Mouse (Mus musculus): ENCODE results near the gene Pcsk2.

Gene Pcsk2

DNA sequence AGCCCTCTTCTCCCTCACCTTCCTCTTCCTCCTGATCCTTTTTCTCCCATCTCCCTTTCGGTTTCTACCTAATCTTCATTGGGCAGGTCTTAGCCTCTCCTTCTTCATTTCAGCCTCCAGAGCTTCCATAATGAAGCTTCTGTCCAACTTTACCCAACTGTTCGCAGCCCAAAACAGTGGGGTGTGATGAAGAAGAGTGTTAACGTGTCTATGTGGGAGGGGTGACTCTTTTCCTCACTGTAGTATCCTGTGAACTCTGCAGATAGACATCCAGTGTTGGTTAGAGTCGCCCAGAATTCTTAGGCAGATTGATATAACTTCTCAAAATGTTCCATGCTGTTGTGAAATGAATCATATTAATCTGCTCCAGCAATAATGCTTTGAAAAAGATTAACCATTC lies 98.4 kb downstream of the Pcsk2 start:
- DNase-seq (ENCODE audit: low spot score in 2 of 2): no peak

DNA sequence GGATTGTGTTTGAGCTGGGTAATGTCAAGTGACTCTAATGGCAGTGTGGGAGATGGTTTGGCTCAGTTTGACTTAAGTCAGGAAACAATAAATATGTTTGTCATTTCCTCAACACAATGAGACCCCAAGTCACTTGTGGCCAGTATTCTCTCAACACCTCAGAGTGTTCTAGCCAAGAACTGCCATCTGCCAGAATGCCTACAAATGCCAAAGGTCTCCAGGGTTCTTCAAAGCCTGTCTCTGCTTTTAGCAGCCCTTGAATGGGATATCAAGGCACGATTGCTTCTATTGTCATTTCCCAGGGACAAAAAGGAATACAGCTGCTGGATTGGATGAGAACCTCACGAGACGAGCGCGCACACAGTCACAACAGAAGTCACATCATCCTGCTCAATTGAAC lies 100.0 kb downstream of the Pcsk2 start:
- no peak for DNase-seq (ENCODE audit: low spot score in 2 of 2)

DNA sequence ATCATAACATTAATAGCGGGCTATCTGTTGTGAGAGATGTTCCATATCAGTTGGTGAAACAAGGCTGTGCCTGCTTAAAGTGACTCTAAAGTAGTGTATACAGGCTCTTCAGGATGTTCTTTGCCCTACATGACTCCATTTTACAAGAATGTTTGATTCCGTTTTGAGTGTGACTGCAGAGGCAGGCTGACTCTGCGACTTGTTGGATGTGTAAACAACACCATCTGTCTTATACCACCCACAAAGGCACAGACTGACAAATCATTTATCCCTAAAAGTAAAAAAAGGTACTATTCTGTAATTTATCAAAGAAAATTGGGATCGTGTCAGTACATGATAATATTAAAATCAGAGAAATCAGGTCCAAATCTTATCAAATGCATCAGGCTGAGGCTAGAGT lies 108.7 kb downstream of the Pcsk2 start:
- no peak for DNase-seq (ENCODE audit: low spot score in 2 of 2)

DNA sequence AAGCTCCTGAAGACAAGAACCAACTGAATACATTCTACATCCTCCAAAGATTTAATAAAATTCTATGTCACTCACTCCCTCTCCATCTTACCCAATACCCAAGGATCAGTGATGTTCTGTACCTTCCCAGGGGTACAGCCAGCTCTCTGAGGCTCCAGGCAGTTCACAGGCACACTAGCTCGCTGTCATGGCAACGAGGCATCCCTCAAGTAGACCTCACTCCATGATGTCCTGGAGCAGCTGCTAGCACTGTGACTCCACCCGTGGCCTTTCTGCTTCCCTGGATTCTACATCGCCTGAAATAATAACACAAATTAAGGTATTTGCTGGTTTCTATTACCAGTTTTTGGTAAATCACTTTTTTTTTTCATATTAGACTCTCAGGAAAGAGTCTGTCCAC lies 111.0 kb downstream of the Pcsk2 start:
- DNase-seq (ENCODE audit: low spot score in 2 of 2): no peak

DNA sequence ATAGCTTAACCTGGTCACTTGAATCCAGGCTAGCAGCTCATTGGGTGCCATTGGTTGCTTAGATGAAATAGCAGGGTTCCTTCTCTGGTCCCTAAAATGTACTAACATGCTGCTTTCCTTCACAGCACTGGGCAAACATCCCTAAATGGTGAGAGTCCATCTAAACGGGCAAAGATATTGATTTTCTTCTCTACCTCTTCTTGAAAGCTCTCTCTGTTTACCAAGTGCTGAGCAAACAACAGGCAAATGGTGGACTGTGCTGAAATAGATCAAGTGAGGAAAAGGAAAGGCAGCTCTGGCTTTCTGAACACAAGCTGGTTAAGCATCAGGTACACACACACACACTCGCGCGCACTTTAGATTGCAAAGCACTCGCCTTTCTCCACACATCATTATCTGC lies 120.8 kb downstream of the Pcsk2 start:
- no peak for DNase-seq (ENCODE audit: low spot score in 2 of 2)

DNA sequence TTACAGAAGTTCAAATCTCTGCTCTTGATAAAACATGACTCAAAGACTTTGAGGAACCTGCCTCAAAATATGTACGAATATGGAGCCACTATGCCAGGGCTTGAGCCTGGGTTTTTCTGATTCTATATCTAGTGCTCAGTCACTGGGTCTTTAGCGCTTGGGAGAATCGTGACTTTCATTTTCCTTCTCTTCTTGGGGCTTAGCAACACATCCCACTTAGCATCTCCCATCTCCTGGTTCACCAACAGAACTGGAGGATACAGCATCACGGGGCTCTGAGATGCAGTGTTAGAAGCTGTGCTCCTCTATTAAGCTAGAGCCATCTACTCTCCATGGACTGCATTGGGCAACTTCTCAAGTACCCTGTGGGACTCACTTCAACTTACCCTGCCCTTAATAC lies 131.9 kb downstream of the Pcsk2 start:
- no peak for DNase-seq (ENCODE audit: low spot score in 2 of 2)

DNA sequence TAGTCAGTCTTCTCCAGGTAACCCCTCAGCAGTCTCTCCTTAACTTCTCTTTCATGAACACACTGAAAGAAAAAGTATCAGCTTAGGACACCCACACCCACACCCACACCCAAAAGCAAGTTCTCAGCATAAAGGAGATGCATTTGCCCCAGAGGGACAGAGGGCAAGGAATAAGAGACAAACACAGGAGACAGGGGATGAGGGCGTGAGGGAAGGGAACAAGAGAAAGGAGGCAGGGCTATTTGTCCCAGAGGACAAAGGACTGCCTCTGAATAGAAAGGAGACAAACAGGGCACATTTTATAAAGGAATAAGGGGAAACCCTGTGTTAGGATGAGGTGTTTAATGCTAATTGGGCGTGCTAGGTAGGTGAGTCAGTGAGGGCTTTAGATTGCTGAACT lies 133.6 kb downstream of the Pcsk2 start:
- no peak for DNase-seq (ENCODE audit: low spot score in 2 of 2)

DNA sequence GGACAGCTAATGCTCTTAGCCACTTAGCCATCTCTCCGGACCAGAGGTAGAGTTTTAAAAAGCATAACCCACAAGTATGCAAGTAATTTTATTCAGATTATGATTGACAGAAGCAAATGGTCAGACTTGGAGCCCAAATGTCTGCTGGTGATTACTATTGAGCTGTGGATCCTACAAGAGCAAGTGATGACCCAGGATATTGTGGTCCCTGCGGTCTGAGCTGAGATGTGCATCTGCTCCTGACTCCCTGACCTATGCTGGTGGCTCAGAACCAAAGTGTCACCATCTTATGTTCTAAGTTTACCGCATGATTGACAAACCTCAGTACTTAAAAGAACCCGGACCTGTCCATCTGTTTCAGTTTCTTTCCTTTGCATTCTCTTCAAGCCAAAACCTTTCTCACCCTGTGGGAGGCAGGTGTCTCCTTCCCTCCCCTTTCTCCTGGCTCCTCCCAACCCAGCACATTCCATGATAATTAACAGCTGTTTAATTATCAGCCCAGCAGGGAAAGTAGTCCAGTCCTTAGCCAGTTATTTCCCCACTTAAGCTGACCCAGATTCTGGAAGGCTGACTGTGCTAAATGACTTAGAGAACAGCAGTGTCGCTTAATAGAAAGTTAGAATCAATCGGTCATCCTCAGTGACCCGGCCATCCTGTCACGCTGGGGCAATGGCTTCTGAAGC lies 136.1 kb downstream of the Pcsk2 start:
- DNase-seq (ENCODE audit: low spot score in 2 of 2): no peak

DNA sequence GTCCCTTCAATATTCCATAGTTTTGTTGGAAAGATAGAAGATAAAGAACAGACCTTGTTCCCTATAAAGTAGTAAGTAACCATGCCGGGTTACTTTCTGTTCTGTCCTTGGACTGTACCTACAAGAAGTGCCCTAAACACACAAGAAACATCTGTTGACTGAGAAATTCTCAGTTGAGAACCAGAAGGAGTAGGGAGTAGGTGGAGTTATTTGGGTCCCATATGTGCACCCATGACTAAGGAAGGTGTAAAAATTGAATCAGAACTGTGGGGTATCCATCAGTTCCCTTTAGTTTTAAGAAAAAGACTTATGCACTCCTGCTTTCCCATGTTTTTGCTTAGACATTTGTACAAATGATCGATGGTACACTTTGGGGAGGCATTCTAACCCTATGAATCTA lies 137.6 kb downstream of the Pcsk2 start:
- no peak for DNase-seq (ENCODE audit: low spot score in 2 of 2)

DNA sequence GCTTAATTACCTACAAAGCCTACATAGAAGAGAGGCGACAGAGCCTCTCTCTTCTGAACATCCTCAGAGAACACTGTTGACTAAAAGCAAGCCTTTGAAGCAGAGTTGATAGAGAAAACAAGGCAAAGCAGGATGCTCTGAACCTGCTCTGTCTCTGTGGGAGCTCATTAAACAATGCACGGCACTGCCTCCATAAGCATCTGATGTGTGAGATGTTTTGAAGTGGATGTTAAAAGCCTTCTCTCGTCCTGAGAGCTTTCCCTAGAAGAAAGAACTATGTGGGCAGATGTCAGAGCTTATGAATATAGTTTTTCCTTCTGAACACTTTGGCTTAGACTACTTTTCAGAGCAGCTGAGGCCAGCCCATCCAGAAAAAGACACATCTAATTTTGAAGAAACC lies 145.3 kb downstream of the Pcsk2 start:
- DNase-seq (ENCODE audit: low spot score in 2 of 2): no peak

DNA sequence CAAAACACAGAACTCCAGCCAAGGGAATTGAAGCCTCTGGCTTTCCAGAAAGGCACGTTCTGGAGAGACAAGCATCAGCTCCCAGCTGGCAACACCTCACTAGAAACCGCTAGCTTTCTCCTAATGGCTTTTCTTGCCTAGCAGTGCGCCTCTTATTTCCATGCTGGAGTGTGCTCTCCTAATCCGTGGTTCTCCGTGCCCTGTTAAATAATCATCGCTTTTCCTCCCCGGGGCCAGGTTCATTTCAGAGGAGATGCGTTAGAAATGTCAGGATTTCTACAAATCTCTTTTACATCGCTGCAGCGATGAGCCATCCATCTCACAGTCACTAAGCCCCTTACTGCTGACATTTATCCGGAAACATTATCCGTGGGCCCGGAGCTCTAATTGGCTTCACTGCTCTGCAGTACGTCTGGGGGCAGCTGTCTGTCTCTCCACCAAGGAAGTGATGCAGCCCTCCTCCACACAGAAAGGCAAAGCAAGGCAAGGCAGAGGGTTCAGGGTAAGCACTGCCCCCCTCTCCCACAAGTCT lies 150.1 kb downstream of the Pcsk2 start:
- no peak for DNase-seq (ENCODE audit: low spot score in 2 of 2)

DNA sequence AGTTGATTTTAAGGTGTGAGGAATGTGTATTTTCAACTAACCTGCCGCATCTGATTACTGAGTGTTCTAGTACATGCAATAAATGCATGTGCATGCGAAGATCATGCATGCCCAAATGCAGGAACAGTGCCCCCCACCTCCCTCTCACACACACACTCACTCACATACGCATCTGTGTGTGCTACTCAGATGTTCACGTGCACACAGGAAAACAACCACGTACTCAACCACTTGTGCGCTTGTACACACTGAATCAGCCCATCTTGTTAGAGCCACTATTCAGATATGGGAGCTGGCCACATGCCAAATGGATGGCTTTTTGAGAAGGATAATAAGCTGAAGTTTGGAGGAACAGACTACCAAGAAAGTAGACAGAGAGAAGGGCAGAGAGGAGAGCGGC lies 150.7 kb downstream of the Pcsk2 start:
- DNase-seq (ENCODE audit: low spot score in 2 of 2): no peak

DNA sequence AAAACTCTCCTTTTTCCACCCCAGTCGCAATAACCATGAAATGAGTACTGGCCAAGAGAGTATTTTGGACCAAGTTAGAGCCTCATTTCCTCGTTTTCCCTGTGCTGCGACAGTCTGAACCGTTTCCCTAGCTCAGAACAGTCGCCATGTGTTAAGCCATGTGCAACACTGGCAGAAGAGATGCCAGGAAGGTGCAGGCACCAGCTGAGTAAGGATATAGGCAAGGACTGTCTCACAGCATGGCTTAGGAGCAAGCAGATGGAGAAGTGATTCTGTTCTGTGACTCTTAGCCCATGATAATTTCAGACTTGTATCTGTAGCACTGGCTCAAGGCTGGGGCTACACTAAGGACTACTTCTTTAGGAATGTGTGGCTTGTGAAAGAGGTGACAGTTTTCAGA lies 155.2 kb downstream of the Pcsk2 start:
- no peak for DNase-seq (ENCODE audit: low spot score in 2 of 2)

DNA sequence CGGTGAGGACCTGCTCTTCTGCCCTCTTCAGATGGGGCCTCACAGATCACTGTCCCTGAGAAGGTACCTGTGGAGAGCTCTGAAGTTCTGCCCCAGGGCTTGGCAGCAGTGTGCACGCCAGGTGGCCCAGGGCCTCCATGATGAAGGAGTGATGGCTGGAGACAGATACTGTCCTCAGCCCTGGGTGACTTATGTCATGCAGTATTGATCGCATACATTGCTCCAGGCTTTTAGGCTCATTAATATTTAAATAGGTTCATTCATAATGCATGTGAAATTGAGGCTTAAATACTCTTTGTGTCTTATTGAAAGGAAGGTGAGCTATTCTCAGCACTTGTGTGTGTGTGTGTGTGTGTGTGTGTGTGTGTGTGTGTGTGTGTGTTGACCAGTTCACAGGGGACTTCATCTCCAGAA lies 157.0 kb downstream of the Pcsk2 start:
- DNase-seq (ENCODE audit: low spot score in 2 of 2): no peak

DNA sequence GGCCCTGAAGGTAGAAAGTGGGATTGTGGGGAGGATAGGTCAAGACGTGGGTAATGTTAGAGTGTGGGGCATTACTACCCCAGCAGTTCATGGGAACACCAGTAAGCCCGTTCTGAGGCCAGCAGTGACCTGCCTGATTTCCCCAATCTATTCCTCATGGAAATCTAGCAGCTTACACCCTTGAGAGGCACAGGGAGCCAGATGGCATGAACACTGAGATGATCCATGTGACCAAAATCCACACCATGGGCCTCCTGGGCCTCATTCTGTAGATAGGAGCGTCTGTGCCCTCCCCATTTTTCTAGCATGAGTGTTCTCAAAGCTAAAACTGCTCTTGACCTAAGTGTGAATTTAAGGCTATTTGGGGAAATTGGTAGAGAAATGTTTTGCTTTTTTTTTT lies 162.2 kb downstream of the Pcsk2 start:
- DNase-seq (ENCODE audit: low spot score in 2 of 2): no peak

DNA sequence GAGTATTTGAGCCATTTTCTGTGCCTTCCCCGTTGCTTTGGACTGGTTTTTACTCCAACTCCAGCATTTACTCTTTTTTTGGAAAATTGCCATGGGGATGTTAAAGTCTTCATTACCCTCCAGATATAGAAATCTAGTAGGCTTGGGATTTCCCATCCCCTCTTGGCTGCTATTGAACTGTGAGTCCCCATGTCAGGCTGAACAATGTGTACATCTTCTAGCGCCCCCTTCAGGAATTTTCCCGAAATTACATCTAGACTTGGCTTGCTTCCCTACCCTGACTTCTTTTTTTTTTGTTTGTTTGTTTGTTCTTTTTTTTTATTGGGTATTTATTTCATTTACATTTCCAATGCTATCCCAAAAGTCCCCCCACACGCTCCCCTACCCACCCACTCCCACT lies 163.3 kb downstream of the Pcsk2 start:
- no peak for DNase-seq (ENCODE audit: low spot score in 2 of 2)

DNA sequence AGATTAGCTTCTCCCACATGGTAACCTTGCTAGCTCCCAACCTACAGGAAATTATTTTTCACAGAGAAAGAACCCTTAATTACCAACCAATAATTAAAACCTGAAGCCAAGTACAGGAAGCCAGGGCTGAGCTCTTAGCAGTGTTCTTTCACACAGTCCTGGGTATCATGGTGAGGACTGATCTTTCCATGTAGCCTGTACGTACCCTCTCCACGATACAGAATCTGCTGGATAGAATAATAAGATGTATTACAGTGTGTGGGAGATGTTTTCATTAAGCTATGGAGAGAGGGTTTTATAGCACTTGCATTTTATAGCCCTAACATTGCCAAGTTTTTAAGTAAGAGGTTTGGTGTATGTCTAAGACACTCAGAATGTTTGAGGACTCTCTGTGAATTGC lies 164.0 kb downstream of the Pcsk2 start:
- DNase-seq (ENCODE audit: low spot score in 2 of 2): no peak

DNA sequence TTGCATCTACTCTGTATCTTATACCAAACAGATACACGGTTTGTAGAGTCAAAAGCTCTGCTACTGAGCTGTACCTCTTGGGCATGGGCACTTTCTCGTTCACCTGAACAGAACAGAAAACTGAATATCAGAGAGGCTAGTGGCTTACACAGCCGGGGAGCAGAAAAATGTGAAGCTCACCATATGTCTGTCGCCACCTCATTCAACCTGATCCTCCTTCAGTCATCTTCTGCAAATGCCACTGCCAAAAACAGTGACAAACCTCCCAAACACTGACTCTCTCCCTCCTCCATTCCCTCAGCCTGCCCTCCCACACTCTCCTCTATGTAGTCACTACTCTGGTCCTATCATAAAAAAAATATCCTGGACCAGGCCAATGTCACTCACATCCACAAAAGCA lies 165.9 kb downstream of the Pcsk2 start:
- no peak for DNase-seq (ENCODE audit: low spot score in 2 of 2)

DNA sequence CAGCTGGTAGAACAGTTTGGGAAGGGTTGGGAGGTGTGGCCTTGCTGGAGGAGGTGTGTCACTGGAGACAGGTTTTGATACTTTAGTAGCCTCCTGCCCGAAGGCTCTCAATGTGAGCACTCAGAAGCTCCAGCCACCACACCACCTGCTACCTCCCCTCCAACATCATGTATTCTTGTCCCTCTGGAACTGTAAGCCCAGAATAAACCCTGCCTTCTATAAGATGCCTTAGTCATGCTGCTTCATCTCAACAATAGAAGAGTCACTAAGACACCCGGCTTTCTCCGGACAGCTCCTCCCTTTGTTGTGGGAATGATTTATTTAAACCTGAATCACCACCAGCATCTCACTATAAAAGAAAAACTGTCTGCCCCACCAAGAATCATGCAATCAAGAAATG lies 166.9 kb downstream of the Pcsk2 start:
- no peak for DNase-seq (ENCODE audit: low spot score in 2 of 2)

DNA sequence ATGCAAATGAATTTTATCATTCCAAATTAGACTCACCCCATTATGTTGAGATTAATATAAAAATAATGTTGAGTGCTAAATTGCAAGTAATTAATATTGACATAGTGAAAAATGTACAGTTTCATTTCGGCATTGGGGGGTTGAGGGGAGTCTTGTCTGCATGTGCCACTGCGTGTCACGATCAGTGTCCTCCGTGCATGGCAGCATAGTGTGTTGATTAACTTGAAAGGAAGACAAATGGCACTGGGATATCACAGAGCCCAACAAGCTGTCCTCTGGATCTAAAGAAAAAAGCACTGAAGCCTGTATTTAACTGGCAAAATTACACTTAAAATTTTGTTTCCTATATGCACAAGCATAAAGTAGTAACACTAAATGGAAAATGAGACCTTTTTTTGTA lies 167.9 kb downstream of the Pcsk2 start:
- no peak for DNase-seq (ENCODE audit: low spot score in 2 of 2)

DNA sequence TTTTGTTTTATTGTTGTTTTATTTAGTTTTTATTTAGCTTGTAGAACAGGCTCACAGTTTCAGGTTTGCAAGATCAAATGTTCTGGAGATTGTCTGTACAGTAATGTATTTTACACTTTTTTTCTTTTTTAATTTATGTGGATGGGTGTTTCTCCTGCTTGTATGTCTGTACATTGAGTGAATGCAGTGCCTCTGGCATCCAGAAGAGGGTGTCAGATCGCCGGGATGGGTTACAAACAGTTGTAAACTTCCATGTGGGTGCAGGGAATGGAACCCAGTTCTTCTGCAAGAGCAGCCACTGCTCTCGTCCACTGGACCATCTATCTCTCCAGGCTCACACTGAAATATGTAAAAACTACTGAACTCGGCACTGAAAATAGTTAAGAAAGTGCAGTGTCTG lies 169.2 kb downstream of the Pcsk2 start:
- DNase-seq (ENCODE audit: low spot score in 2 of 2): no peak

DNA sequence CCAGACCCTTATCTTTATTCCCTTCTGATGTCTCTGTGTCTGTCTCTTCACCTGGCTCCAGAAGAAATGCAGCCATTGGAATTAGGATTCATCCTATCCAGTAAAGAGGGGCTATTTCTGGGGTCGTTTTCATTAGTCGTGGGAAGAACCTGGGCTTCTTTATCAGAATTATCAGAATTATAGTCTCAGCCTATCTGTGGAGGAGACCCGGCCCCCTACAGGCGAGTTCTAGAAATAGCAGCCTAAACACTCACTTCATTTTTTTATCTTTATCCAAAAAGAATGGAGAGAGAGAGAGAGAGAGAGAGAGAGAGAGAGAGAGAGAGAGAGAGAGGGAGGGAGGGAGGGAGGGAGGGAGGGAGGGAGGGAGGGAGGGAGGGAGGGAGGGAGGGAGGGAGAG lies 177.3 kb downstream of the Pcsk2 start:
- DNase-seq (ENCODE audit: low spot score in 2 of 2): no peak

DNA sequence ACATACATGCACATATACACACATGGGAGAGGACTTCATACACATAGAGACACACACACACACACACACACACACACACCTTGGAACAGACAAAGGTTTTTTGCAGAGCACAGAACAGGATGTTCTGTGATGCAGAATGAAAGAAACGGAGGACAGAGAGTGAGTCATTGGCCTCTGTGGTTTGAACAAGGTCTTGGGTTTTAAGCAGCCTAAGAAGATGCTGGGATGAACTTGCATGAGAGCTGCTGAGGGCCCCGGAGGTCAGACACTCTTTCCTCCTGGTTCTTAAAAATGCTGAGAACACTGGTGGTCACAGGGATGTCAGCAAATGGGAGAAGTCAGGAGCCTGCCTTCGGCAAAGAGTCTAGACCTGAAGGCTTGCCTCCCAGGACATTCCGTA lies 178.1 kb downstream of the Pcsk2 start:
- no peak for DNase-seq (ENCODE audit: low spot score in 2 of 2)

DNA sequence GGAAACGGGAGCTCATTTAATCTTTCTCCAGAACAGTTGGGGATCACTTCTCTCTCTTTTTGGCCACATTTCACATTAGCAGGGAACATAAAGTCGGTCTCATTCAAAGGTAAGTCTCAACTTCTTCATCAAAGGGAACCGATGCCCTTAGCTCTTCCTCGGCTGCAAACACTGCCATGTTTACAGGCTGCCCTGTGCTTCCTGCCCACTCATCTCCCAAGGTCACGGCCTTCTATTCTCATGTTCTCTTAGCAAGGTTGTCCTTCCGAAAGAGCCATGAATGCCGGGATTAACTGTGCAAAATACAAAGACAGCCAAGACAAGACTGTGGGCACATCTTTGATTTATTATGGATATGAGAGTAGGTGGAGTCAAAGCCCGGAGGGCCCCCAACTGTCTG lies 178.8 kb downstream of the Pcsk2 start:
- no peak for DNase-seq (ENCODE audit: low spot score in 2 of 2)
